Mouse (Mus musculus): ENCODE results near the gene Bcas1.

Bcas1 gene

DNA sequence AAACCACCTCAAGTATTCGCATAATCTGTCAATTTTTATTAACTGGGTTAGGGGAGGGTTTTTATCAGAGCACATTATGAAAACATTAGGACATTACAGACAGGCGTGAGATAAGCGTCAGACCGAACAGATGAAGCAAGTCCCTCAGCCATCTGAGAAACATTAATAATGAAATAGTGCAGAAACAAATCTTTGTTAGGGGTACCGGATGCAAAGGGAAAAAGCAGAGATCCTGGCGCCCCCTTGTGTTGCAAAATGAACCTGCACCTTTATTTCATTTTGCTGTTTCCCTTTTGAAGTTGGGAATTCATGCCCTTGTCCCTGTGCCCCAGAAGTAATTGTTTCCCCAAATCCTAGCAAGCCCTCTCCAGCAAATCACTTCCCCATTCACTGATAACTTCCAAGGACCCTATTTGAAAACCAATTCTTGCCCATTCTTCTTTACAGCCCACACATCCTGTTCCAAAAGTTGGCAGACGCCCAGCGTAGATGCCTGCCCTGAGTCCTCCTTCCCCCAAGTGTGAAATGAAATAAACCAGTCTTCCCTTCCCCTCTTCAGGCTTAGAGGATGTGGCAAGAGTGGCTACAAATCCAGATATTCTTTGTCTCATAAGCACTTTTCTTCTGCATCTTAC lies 80.4 kb downstream of the Bcas1 start:
- DNase-seq (ENCODE audit: low spot score): no peak

DNA sequence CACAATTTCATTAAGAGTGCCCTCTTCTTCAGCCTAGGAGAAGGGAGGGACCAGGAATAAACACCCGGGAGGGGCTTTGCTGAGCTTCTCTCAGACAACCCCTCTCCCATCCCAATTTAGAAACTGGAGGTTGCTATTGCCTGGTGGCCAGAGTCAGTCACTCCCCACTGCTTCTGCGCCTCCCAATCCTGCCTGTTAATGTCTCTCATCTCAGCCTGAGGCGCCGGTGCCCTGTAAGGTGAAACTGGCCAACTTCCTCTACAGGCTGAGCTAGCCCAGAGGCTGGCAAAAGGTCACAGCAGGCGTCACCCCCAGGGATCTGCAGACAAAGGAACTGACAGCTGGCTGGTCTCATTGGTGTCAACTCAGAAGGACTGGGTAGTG lies 82.2 kb downstream of the Bcas1 start:
- no peak for DNase-seq (ENCODE audit: low spot score)

- no peak for DNase-seq (ENCODE audit: low spot score)
These were observed 82.9 kb downstream of the Bcas1 start for GRCm38 (mm10) chr2:170344502-170345409.

- DNase-seq (ENCODE audit: low spot score): no peak
These were observed 83.8 kb downstream of the Bcas1 start for GRCm38 (mm10) chr2:170343819-170344317.

DNA sequence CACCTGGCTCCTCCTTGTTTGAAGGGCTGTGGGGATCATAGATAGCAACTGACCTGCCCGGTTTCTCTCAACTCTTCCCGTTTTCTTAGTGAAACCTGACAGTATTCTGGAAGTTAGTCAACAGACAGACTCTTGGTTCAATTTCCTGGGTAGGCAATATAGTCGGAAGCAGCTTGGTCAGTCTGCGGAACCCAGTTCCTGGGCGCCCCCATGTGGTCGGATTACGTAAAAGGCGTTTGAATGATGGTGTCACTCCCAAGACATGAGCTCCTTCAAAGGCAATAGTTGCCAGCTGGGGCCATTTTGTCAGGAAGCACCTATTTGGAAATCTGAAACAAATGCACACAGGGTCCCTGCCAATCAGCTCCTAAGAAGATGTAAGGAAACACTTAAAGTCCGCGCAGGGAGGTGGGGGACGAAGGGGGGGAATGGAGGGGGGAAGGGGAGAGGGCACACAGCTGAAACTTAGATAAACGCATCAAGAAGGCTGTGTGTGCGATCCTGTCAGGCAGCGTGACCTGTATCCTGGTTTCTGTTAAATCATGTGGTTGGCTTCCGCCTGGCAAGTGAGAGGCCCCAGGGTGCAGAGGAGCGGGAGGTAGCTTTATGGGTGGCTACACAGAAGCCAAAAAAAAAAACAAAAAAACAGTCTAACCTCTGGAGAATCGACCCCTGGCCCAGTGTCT lies 84.4 kb downstream of the Bcas1 start:
- peak; percentile 44 for DNase-seq (ENCODE audit: low spot score)

DNA sequence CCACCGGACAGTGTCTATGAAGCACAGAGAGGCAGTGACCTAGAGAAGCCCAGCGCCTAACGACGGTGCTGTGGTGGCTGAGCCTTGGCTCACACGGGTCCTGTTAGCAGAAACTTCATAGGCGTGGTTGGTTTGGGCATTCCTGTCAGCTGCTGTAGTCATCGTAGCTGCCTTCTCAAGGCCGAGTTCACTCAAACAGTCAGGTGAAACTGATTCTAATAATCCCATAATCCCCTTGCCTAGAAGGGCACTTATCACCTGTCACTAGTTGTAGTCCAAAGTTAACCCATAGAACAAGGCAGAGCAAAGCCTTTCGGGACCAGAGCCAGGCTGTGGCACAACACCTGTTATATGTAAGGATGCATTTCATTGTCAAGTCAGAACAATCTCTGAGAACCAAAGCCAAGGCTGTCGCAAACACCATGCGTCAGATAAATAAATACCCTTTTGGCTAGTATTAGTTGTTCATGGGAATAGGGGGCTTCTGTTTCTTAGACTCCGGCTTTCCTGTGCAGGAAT lies 85.3 kb downstream of the Bcas1 start:
- no peak for DNase-seq (ENCODE audit: low spot score)

DNA sequence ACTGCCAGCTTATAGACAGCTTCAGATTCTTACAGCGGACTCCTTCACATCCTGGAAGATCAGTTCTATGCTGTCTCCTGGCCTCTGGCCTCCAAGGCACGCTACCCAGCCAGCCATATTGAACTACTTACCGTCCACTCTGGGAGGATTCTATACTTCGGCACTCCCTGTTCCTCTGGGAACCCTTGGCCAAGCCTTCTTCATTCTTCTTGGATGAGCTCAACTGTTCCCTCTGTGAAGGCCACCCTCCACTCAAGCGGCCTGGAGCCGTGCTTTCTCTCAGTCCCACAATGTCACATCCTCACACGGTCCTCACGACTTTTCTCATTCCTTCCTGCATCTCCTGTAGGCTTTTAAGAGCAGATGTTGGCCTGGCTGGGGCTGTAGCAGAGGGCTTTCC lies 86.5 kb downstream of the Bcas1 start:
- DNase-seq (ENCODE audit: low spot score): no peak

- DNase-seq (ENCODE audit: low spot score): no peak
These were observed 91.3 kb downstream of the Bcas1 start for GRCm38 (mm10) chr2:170336266-170336760.

DNA sequence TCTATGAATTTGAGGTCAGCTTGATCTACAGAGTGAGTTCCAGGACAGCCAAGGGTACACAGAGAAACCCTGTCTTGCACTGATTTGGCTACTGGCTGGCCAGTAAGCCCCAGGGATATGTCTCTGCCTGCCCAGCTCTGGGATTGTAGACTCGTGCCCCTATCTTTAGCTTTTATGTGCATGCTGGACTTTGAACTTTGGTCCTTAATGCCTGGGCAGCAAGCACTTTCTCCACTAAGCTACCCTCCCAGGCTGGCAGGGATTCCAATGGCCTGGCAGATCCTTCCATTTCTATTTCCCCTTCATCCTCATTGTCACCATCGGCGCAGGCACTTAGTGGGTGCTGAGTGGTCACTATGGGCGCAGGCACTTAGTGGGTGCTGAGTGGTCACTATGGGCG lies 92.5 kb downstream of the Bcas1 start:
- no peak for DNase-seq (ENCODE audit: low spot score)

DNA sequence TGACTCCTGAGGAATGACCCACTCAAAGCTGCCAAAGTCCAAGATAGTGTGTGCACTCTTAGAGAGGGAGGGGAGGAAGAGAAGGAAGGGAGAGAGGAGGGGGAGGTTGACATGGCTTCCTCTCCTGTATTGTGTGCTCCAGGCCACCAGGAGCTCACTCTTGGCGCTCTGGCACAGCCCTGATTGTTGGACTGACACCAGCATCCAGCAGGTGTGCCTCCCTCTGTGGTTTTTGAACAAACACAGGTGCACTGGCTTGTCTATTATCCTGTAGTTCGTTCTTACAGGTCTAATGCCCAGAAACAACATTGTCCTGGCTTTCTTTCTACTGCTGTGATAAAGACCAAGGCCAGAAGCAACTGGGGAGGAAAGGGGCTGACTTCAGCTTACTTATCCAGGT lies 95.8 kb downstream of the Bcas1 start:
- no peak for DNase-seq (ENCODE audit: low spot score)

GRCm38 (mm10) chr2:170330466-170330865 lies 97.2 kb downstream of the Bcas1 start:
- DNase-seq (ENCODE audit: low spot score): no peak

GRCm38 (mm10) chr2:170329921-170330320 lies 97.7 kb downstream of the Bcas1 start:
- DNase-seq (ENCODE audit: low spot score): no peak

- no peak for DNase-seq (ENCODE audit: low spot score)
These were observed 103.7 kb downstream of the Bcas1 start for GRCm38 (mm10) chr2:170323925-170324347.

DNA sequence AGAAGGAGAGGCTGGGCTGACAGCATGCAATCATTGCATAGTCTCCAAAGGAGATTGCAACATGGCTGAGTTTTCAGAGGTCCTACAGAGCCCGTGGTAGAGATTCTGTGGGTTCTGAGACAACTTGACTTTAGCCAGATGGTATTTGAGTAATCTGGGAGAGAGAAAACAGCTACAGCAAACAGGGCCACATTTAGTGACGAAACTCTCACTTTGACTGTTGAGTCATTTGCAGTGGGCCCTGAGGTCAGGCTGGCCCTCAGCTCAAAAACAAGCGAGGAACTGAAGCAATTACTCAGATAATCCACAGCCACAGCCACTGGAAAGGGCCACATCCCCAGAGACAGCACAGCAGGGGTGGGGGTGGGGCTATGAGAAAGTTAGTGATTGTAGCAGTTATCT lies 105.6 kb downstream of the Bcas1 start:
- no peak for DNase-seq (ENCODE audit: low spot score)

DNA sequence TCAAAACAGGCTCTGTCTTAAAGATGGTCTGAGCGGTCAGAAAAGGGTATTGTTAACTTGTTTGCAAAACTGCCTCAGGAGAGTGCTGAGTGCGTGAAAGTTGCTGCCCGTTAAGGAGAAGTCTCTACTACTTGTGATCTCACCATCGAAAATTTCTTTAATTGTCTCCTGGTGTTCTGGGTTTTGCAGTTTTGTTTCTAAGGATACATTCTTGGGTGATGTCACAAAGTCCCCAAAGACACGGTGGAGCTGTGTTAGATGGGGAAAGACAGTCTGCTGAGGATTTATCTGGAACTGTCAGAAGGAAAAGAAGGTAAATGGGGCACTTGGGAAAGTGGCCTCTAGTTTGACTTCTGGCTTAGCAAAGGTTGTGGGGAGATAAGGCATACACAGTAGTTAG lies 106.1 kb downstream of the Bcas1 start:
- DNase-seq (ENCODE audit: low spot score): no peak

GRCm38 (mm10) chr2:170319533-170320463 lies 107.8 kb downstream of the Bcas1 start:
- DNase-seq (ENCODE audit: low spot score): no peak

DNA sequence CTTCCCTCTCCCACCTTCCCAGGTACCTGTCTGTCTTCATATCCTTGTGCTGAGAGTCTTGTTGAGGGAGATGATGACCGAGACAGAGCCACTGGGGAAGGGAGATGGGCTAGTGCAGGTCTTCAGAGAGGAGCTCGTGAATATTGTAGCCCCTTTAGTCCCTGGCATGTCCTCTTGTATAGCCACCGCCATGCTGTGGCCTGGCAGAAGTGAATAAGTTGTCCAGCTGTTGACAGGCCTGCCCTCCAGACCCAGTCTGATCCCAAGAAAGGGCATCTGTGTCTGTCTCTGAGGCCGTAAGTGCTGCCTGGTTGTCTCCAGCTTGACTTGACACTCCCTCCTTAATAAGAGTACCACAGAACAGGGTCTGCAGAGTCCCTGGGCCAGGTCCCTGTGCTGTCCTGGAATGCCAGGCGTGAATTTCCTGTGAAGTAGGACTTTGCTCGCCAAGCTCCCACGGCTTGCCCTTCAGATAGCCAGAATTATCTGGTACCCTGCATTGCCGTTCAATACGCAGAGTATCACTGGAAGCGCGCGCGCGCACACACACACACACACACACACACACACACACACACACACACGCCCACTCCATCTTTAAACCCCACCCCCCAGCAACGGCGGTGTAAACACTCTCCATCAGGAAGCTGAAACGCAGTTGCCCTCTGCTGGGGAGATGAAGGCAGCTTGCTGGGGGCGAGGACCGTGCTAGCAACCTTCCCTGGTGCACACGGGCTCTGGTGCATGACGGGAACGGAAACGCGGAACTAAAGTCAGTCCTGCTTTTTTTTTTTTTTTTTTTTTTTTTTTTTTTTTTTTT lies 108.7 kb downstream of the Bcas1 start:
- DNase-seq (ENCODE audit: low spot score): peak; percentile 61

- no peak for DNase-seq (ENCODE audit: low spot score)
These were observed 110.9 kb downstream of the Bcas1 start for GRCm38 (mm10) chr2:170316774-170317173.

DNA sequence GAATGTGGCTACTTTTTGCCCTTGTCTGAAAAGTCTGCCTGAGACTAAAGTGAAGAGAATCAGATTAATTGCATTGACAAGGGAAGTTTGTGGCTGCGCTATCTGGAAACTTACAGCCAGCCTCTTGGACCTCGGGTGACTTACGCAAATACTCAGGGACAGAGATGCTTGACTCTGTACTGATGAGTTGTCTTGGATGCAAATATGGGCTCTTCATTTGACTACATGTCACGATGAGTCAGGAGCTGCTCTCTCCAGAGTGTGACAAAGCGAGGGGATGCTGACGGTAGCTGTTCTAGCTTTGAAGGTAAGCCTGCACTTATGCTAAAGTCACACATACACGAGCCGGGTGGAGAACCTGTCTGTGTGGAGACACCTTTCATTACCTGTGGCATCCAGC lies 111.3 kb downstream of the Bcas1 start:
- no peak for DNase-seq (ENCODE audit: low spot score)

GRCm38 (mm10) chr2:170310988-170311359 lies 116.7 kb downstream of the Bcas1 start:
- DNase-seq (ENCODE audit: low spot score): no peak

Measured in spleen, adult 12 weeks (tissue).